Mouse (Mus musculus) MEL (cell line): Measurements from ENCODE around the gene Pou2af1. TPM values are rescaled to one million over a fixed set of nuclear protein-coding genes. Genes with fewer than 3 reads are reported as not detected.
A peak's percentile ranks its signal among the peaks of the same experiment; 100 is the strongest.

Experiments
- DNase-seq: peaks from one replicate; pipeline ENCODE4 v3.0.0; 2011; ENCODE audit warnings: low read depth, low spot score
- H3K27ac ChIP-seq: 2 replicates; pipeline ENCODE4 v1.5.1; 2012; ENCODE audit warnings: low read depth, mild to moderate bottlenecking, control low read depth, low read length, moderate library complexity; ENCODE audit not compliant: control insufficient read depth
- H3K27me3 ChIP-seq, 2 experiments: fragments of 150-350 bp in 1 of 2; sonication (generic) in 1 of 2; 2 replicates each; pipeline ENCODE4 v1.6.1; 2012; ENCODE audit warnings: low read length in 2 of 2, mild to moderate bottlenecking in 2 of 2, improper control_type of control experiment in 1 of 2, moderate library complexity in 1 of 2; ENCODE audit not compliant: insufficient read depth in 2 of 2, control insufficient read depth in 1 of 2
- H3K36me3 ChIP-seq, 2 experiments: 2 replicates each; pipeline ENCODE4 v1.6.1; 2012 to 2014; ENCODE audit warnings: low read length in 2 of 2, improper control_type of control experiment in 1 of 2, inconsistent platforms in 1 of 2, mild to moderate bottlenecking in 1 of 2; ENCODE audit not compliant: insufficient read depth in 2 of 2, control insufficient read depth in 1 of 2
- H3K4me1 ChIP-seq, 2 experiments: fragments of 150-350 bp in 1 of 2; sonication (generic) in 1 of 2; 2 replicates each; pipeline ENCODE4 v1.6.1; 2012; ENCODE audit warnings: low read length in 2 of 2, improper control_type of control experiment in 1 of 2, mild to moderate bottlenecking in 1 of 2; ENCODE audit not compliant: insufficient read depth in 2 of 2, control insufficient read depth in 1 of 2
- H3K4me3 ChIP-seq, 2 experiments: fragments of 150-350 bp in 1 of 2; sonication (generic) in 1 of 2; 2 replicates each; pipeline ENCODE4 v1.5.1; 2012; ENCODE audit warnings: low read depth in 2 of 2, low read length in 2 of 2, mild to moderate bottlenecking in 2 of 2, moderate library complexity in 2 of 2, control low read depth in 1 of 2, improper control_type of control experiment in 1 of 2; ENCODE audit not compliant: control insufficient read depth in 1 of 2, insufficient read depth in 1 of 2
- H3K79me2 ChIP-seq: 2 replicates; pipeline ENCODE4 v1.6.1; 2012; ENCODE audit warnings: mild to moderate bottlenecking, low read length, moderate library complexity; ENCODE audit not compliant: control insufficient read depth, poor library complexity, insufficient read depth
- H3K9ac ChIP-seq: 2 replicates; pipeline ENCODE4 v1.6.1; 2012; ENCODE audit warnings: low read depth, mild to moderate bottlenecking, control low read depth, low read length, moderate library complexity; ENCODE audit not compliant: control insufficient read depth, poor library complexity, severe bottlenecking
- H3K9me3 ChIP-seq: fragments of 150-350 bp; sonication (generic); replicated peaks from 2 replicates; pipeline ENCODE4 v1.6.1; 2012; ENCODE audit warnings: mild to moderate bottlenecking, low read length, improper control_type of control experiment, moderate library complexity; ENCODE audit not compliant: insufficient read depth
- CHD2 ChIP-seq: IDR thresholded peaks from 2 replicates; pipeline ENCODE4 v1.6.1; 2011; ENCODE audit warnings: low read length, improper control_type of control experiment
- E2F4 ChIP-seq: IDR thresholded peaks from 2 replicates; pipeline ENCODE4 v1.6.1; 2011; ENCODE audit warnings: low read depth, low read length, improper control_type of control experiment, borderline replicate concordance
- ELF1 ChIP-seq: IDR thresholded peaks from 2 replicates; pipeline ENCODE4 v1.6.1; 2014; ENCODE audit warnings: low read depth, mild to moderate bottlenecking, inconsistent platforms, low read length, improper control_type of control experiment, moderate library complexity
- ETS1 ChIP-seq: IDR thresholded peaks from 2 replicates; pipeline ENCODE4 v1.6.1; 2012; ENCODE audit warnings: low read depth, mild to moderate bottlenecking, inconsistent platforms, low read length, improper control_type of control experiment, moderate library complexity
- GABPA ChIP-seq: IDR thresholded peaks from 2 replicates; pipeline ENCODE4 v1.6.1; 2012; ENCODE audit warnings: low read depth, mild to moderate bottlenecking, inconsistent platforms, low read length, improper control_type of control experiment, moderate library complexity
- GATA1 ChIP-seq: IDR thresholded peaks from 2 replicates; pipeline ENCODE4 v1.6.1; 2011; ENCODE audit warnings: low read depth, low read length, improper control_type of control experiment
- JUND ChIP-seq: IDR thresholded peaks from 2 replicates; pipeline ENCODE4 v1.6.1; 2011; ENCODE audit warnings: low read depth, mild to moderate bottlenecking, improper control_type of control experiment, low read length
- KAT2A ChIP-seq: conservative IDR thresholded peaks from 2 replicates; pipeline ENCODE4 v1.6.1; 2012; ENCODE audit warnings: low read depth, low read length, improper control_type of control experiment, inconsistent platforms
- MAFK ChIP-seq: IDR thresholded peaks from 2 replicates; pipeline ENCODE4 v1.6.1; 2011; ENCODE audit warnings: low read depth, mild to moderate bottlenecking, low read length, improper control_type of control experiment, borderline replicate concordance
- MAX ChIP-seq: IDR thresholded peaks from 2 replicates; pipeline ENCODE4 v1.6.1; 2011; ENCODE audit warnings: low read length, improper control_type of control experiment
- MAZ ChIP-seq: IDR thresholded peaks from 2 replicates; pipeline ENCODE4 v1.6.1; 2012; ENCODE audit warnings: low read depth, mild to moderate bottlenecking, inconsistent platforms, low read length, improper control_type of control experiment
- MXI1 ChIP-seq: IDR thresholded peaks from 2 replicates; pipeline ENCODE4 v1.6.1; 2011; ENCODE audit warnings: mild to moderate bottlenecking, low read depth, low read length, improper control_type of control experiment
- MYC ChIP-seq: IDR thresholded peaks from 2 replicates; pipeline ENCODE4 v1.6.1; 2011; ENCODE audit warnings: low read depth, mild to moderate bottlenecking, low read length, improper control_type of control experiment, moderate library complexity
- NRF1 ChIP-seq: IDR thresholded peaks from 2 replicates; pipeline ENCODE4 v1.6.1; 2014; ENCODE audit warnings: low read depth, mild to moderate bottlenecking, inconsistent platforms, low read length, improper control_type of control experiment, moderate library complexity; ENCODE audit not compliant: poor library complexity, insufficient read depth, severe bottlenecking
- POLR2A ChIP-seq, 2 experiments: IDR thresholded peaks; 2 replicates each; pipeline ENCODE4 v1.6.1; 2011 to 2012; ENCODE audit warnings: low read length in 2 of 2, mild to moderate bottlenecking in 2 of 2, control low read depth in 1 of 2, improper control_type of control experiment in 1 of 2, low read depth in 1 of 2, moderate library complexity in 1 of 2; ENCODE audit not compliant: control insufficient read depth in 1 of 2, insufficient read depth in 1 of 2, poor library complexity in 1 of 2
- POLR2AphosphoS5 ChIP-seq: IDR thresholded peaks from 2 replicates; pipeline ENCODE4 v1.6.1; 2012; ENCODE audit warnings: low read depth, borderline replicate concordance, mild to moderate bottlenecking, inconsistent platforms, low read length, moderate library complexity, mixed read lengths
- RAD21 ChIP-seq: IDR thresholded peaks from 2 replicates; pipeline ENCODE4 v1.6.1; 2011; ENCODE audit warnings: mild to moderate bottlenecking, low read depth, low read length, improper control_type of control experiment
- RCOR1 ChIP-seq: IDR thresholded peaks from 2 replicates; pipeline ENCODE4 v1.6.1; 2012; ENCODE audit warnings: low read depth, mild to moderate bottlenecking, inconsistent platforms, low read length, improper control_type of control experiment
- SIN3A ChIP-seq: IDR thresholded peaks from 2 replicates; pipeline ENCODE4 v1.6.1; 2012; ENCODE audit warnings: low read length, improper control_type of control experiment, inconsistent platforms
- SMC3 ChIP-seq: IDR thresholded peaks from 2 replicates; pipeline ENCODE4 v1.6.1; 2011; ENCODE audit warnings: low read depth, low read length, improper control_type of control experiment
- TBP ChIP-seq: IDR thresholded peaks from 2 replicates; pipeline ENCODE4 v1.8.0; 2011; ENCODE audit warnings: low read depth, low read length, improper control_type of control experiment
- UBTF ChIP-seq: IDR thresholded peaks from 2 replicates; pipeline ENCODE4 v1.6.1; 2012; ENCODE audit warnings: low read depth, mild to moderate bottlenecking, inconsistent platforms, low read length, improper control_type of control experiment, moderate library complexity, borderline replicate concordance; ENCODE audit not compliant: insufficient read depth
- USF1 ChIP-seq: IDR thresholded peaks from 2 replicates; pipeline ENCODE4 v1.6.1; 2014; ENCODE audit warnings: low read depth, mild to moderate bottlenecking, inconsistent platforms, low read length, improper control_type of control experiment, moderate library complexity
- polyA plus RNA-seq, 2 experiments: library from polyadenylated mRNA; stranded (reverse) in 1 of 2; unstranded in 1 of 2; fragments of >175 nt in 1 of 2; fragments of >200 nt in 1 of 2; gene quantifications; 2 replicates each; pipeline versions ENCODE4 v1.2.1 to v1.2.4; 2012; ENCODE audit warnings: low replicate concordance in 2 of 2, low read depth in 1 of 2; ENCODE audit not compliant: insufficient read length in 2 of 2, insufficient read depth in 1 of 2, missing spikeins in 1 of 2
- total RNA-seq: library from RNA; depleted of rRNA; stranded (reverse); fragments of 300-350 nt; gene quantifications from 2 replicates; pipeline ENCODE4 v1.2.3, GENCODE M21; 2012

Pou2af1 gene
- total and polyA plus RNA-seq, 3 experiments, result not detected

DNA sequence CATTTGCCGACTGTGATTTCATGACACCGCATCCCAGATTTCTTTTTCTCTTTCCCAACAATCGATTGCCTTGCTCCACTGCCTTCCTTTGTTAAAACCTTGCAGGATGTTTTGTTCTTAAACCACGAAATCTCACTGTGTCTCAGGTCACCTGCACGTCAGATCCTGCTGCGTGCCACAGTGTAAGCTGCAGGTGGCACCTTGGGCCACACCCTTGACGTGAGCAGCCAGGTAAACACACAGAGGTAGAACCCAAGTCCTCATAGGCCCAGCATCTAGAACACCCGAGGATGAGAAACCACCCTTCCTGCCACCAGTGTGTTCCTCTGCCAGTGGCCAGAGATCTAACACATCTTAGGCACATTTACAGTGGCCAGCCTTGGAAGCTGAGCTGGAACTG lies 57.6 kb downstream of the Pou2af1 start:
- Histone ChIP-seq H3K27me3 (peaks cover 11 to 14% of the 10 kb centered on the region in 2 experiments), H3K4me3 (no peak overlapping the region), H3K9me3 (no peaks in the 10 kb centered on the region), H3K79me2 (no peaks in the 10 kb centered on the region), H3K36me3 (no peaks in the 10 kb centered on the region; a peak in 1 of 4 replicates), H3K9ac (no peak overlapping the region), H3K4me1 (0 out of 4 replicates have a peak, but pooled peaks cover 0 to 4% of the 10 kb centered on the region in 2 experiments), H3K27ac (no peak overlapping the region)
- TF ChIP-seq E2F4 (no peak), MYC (no peak), CHD2 (no peak), GATA1 (no peak), SMC3 (no peak)
- no peak for DNase-seq

DNA sequence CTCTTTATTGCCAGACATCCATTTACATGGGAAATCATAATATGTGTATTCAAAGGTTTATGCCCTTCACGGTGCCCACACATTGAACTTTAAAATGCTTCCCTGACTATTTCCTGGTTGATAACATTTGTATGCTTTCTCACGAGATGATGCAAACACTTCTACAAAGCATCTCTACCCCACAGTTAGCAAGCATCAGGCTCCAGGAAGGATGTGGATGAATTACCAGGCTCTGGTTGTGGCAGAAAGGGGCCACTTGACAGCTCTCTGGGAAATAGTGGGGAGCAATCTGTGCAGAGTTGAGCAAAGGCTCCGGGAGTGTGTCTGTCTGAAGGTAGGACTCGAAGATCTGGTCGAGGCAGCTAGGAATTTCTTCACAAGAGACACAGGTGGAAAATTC lies 58.6 kb downstream of the Pou2af1 start:
- H3K4me1 ChIP-seq, result 0 out of 4 replicates have a peak, but pooled peaks cover 0 to 4% of the 10 kb centered on the region in 2 experiments
- H3K27me3 ChIP-seq, result peaks cover 13 to 15% of the 10 kb centered on the region in 2 experiments
- no peak for DNase-seq
- H3K36me3 ChIP-seq, result no peaks in the 10 kb centered on the region; a peak in 1 of 4 replicates
- no peaks in the 10 kb centered on the region for H3K79me2 ChIP-seq
- no peak overlapping the region for H3K9ac ChIP-seq
- H3K4me3 ChIP-seq, result no peak overlapping the region
- TF ChIP-seq ETS1 (no peak), CHD2 (no peak), MAZ (no peak), NRF1 (no peak), RCOR1 (no peak), TBP (no peak), UBTF (no peak), GATA1 (no peak), JUND (no peak), ELF1 (no peak)
- TF ChIP-seq, all 39 proteins: peak for 0
- Histone ChIP-seq H3K27ac (no peak overlapping the region), H3K9me3 (no peaks in the 10 kb centered on the region)

DNA sequence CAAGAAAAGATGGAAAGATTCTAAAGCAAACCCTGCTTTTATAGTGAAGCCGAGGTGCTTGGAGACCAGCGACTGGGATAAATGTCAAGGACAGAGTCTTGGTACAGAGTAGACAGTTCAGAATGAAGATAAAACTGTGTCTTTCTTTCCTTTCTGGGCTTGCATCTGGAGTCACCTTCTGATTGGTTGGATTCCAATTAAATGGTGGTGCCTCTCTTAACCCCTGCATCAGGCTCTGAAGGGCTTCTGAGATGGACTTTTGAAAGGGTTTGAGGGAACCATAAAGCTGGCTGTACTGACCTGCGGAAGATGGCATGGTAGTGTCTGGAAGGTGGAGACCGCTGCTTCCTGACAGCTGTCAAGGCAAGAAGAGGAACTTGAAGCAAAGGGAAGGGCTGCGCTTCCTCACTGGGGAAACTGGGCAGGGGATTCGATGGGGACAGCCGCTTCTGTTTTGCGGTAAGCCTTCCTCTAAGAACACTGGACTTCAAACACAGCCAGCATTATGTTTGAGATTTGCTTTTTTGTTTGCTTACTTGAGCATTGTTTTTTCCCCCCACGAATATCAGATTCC lies 60.2 kb downstream of the Pou2af1 start:
- Histone ChIP-seq H3K4me1 (0 out of 4 replicates have a peak, but pooled peaks cover 0 to 4% of the 10 kb centered on the region in 2 experiments), H3K36me3 (no peaks in the 10 kb centered on the region; a peak in 1 of 4 replicates), H3K79me2 (no peaks in the 10 kb centered on the region), H3K9ac (no peak overlapping the region), H3K27me3 (peaks cover 15 to 21% of the 10 kb centered on the region in 2 experiments), H3K4me3 (no peak overlapping the region), H3K9me3 (no peaks in the 10 kb centered on the region), H3K27ac (no peak overlapping the region)
- peak; percentile 43 for DNase-seq
- TF ChIP-seq MAX, result no peak
- no peak for TF ChIP-seq SIN3A
- TF ChIP-seq MXI1, result no peak
- TF ChIP-seq SMC3, result no peak
- no peak for TF ChIP-seq MAZ
- no peak for TF ChIP-seq POLR2AphosphoS5
- no peak for TF ChIP-seq GABPA
- TF ChIP-seq KAT2A, result no peak
- no peak for TF ChIP-seq POLR2A (IDR thresholded peaks at IDR 0.05; ENCODE audit: control insufficient read depth in 1 of 2, insufficient read depth in 1 of 2, low read depth in 1 of 2, low read length in 2 of 2, poor library complexity in 1 of 2)
- no peak for TF ChIP-seq RCOR1
- no peak for TF ChIP-seq RAD21
- TF ChIP-seq USF1, result no peak
- no peak for TF ChIP-seq MAFK
